Mouse (Mus musculus) embryo, embryonic 9.5 days (tissue): Measurements from ENCODE around the gene Map3k14.
"Not testable (repeated sequence)": the region's sequence is repeated elsewhere in the genome, so short reads cannot be mapped to it uniquely, and the experiment has no call there.

Source experiments
- DNase-seq: peaks from one replicate; pipeline ENCODE4 v3.0.0-alpha.2; 2017; ENCODE audit errors: extremely low spot score

Map3k14 gene

GRCm38 (mm10) chr11:103267346-103268219 is at the start of gene Map3k14:
TSS of gene Map3k14 (minus strand) at chr11:103267472.
- peak; percentile 100 for DNase-seq

DNA sequence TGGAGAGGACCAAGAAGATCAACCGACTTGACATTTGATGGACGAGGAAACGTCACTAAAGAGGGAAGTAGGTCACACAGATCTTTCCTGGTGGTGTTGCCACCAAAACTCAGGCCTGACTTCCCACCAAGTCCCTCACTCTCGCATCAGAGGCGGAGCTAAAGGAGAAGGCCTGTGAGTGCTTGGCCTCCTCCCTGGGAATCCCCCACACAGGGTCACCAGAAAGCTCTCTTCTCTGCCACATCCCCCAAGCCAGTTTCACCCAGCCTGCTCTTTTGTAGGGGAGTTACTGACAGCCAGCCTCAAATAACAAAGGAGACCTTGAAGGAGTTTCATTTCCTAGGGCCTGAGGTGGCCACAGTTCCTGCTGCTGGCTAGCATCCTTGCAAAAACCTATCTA is 48.1 kb upstream of the Map3k14 start:
- no peak for DNase-seq

- no peak for DNase-seq
These were observed 47.6 kb upstream of the Map3k14 start for GRCm38 (mm10) chr11:103314736-103315374.

DNA sequence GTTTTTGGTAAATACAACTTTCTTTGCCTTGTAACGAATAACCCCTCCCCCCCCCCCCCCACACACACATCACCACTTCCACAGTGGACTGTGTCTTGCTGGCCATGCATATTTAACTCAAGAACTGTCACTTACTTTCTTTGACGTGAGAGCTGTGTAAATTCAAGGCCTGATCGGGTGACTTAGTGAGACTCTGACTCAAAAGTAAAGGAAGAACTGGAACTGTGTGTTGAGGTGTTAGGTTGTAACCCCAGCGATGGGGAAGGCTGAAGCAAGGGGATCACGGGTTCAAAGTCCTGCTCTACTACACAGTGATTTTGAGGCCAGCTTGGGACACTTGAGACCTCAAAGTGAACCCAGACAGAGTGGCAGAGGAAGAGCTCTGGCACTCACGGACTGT is 46.3 kb upstream of the Map3k14 start:
- DNase-seq = no peak

GRCm38 (mm10) chr11:103312655-103313255 is 45.5 kb upstream of the Map3k14 start:
- peak; percentile 8 for DNase-seq

- DNase-seq = peak; percentile 56
These were observed 44.8 kb upstream of the Map3k14 start for GRCm38 (mm10) chr11:103311960-103312611.

GRCm38 (mm10) chr11:103309956-103310574 is 42.8 kb upstream of the Map3k14 start:
- DNase-seq = no peak

DNA sequence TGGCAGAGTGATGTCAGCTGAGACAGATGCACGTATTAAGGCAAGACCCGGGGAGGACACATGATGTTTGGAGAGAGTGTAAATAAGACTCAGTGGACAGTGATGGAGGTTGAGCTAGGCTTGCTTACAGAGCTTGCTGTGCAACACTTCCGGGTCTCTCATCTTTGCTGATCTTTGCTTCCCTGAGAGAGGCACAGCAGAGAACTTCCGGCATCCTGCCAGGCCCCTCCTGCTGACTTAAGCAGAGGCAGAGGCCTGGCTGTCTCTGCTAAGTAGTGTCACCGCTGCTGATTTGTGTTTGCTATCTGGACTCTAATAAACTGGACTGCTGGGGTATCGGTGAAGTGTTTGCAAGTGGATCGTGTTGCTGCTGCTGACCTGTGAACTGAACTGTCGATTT is 40.6 kb upstream of the Map3k14 start:
- DNase-seq = no peak

- DNase-seq = no peak
These were observed 37.3 kb upstream of the Map3k14 start for GRCm38 (mm10) chr11:103304525-103304924.

- no peak for DNase-seq
These were observed 27.5 kb upstream of the Map3k14 start for GRCm38 (mm10) chr11:103294772-103295171.

GRCm38 (mm10) chr11:103294066-103294465 is 26.8 kb upstream of the Map3k14 start:
- DNase-seq = no peak

DNA sequence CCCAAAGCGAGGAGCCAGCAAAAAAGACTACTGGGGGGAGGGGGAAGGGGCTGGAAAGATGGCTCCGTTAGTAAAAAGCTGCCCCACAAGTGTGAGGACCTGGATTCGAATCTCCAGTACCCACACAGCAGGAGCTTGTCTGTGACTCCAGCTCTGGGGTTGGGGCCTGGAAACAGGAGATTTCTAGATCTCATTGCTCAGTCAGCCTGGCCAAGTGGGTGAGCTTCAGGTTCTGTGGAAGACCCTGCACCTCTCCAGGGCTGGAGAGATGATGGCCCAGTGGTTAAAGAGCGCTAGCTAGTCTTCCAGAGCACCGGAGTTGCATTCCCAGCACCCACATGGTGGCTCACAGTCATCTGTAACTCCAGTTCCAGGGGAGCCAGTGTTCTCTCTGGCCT is 25.6 kb upstream of the Map3k14 start:
- DNase-seq = no peak

- peak; percentile 34 for DNase-seq
These were observed 25.0 kb upstream of the Map3k14 start for GRCm38 (mm10) chr11:103292152-103292889.

DNA sequence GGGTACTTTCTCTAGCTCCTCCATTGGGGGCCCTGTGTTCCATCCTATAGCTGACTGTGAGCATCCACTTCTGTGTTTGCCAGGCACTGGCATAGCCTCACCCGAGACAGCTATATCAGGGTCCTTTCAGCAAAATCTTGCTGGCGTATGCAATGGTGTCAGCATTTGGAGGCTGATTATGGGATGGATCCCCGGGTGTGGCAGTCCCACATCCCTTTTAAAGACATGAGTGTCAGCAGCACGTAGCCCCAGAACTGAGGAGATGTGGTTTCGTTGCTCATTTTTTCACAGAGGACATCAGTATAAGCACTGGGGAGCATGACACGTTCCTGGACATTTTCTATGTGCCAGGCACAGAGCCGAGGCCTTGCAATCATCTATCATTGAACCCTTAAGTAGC is 23.6 kb upstream of the Map3k14 start:
- DNase-seq = not testable (repeated sequence)

DNA sequence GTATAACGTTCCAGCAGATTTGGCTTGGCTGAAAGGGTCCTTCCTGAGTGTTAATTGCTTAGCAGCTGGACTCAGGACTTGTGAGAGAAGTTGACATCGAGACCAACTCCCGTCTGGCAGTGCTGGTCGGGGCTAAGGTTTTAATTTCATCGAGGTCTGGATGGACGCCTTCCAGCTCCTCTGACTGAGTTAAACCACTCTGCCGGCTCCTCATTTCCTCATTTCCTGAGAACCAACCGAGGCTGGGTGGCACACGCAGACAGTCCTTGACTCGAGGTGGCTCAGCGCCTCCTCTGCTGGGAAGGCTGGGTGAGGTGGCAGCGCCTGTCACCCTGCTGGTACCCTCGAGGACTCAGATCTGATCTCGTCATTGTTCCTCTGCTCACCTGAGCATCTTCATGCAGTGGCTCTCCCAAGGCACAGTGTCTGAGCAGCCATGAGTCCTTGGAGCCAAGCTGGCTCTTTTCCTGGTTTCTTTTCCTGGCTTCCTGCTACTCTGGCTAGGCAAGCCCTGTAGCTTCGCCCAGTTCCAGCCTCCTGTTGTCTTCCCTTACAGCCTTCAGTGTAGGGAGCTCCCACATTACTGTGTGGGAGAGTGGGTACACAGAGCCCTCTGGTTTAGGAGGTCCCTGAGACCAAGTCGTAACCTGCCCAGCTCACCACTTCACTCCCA is 21.2 kb upstream of the Map3k14 start:
- no peak for DNase-seq

DNA sequence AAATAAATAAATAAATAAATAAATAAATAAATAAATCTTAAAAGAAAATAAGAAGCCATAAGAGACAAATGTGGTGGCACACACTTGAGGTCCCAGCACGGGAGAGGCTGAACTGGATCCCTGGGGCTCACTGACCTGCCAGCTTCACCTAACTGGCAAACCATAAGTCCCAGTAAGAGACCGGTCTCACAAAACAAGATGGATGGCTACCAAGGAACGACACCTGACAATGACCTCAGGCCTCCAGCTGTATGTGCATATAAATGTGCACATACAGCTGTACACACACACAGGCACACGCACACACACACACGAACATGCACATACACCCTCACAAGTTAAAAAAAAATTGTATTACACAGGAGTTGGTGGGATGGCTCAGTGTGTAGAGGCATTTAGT is 19.6 kb upstream of the Map3k14 start:
- DNase-seq = no peak

DNA sequence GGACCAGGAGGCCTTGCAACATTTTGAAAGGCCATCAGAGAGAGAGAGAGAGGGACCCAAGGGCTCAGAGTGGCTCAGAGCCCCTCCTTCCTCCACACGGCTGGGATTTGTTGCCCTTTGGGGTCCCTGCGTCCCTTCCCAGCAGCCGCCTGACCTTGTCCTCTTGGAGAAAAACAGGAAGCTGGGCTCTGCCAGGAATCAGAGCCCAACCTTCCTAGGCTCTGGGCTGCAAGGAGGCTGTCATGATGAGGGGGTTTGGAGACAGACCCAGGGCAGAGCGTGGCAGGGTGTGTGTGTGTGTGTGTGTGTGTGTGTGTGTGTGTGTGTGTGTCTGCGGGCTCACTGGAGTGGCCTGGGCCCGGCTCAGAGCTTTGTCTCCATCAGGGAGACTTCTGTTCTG is 18.7 kb upstream of the Map3k14 start:
- DNase-seq = no peak

GRCm38 (mm10) chr11:103285276-103285675 is 18.0 kb upstream of the Map3k14 start:
- DNase-seq = no peak

DNA sequence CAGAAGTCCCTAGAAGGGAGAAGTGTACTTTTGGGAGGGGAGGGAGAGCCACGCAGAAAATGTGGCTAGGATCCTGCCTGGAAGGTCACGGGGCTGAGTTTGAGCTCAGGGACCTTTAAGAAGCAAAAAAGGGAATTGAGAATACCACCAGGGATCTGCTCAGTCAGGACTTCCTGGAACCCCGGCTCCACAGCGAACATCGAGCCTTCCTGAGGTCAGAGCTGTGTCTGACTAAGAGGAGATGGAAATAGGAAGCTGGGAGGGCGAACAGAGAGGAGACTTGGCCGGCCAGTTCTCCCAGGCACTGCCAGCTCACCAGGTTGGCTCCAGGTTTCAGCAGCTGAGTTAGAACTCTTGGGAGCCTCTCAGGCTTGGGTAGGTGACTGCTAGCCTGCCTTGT is 14.5 kb upstream of the Map3k14 start:
- DNase-seq = no peak

DNA sequence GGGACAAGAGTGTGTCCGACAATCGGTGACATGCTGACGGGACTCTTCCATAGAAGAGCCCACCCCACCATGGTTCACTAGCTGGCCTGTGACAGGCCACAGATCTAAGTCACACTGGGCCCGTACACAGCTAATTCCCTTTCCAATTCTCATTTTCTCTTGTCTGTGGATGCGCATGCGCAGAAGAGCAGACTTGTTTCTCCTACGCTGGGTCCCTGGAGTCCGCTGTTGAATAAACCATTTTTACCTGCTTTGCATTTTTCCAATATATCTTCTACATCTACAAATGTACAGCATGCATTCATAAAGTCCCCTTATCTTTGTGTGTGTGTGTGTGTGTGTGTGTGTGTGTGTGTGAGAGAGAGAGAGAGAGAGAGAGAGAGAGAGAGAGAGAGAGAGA is 9.2 kb upstream of the Map3k14 start:
- DNase-seq = no peak

- DNase-seq = no peak
These were observed 5.6 kb upstream of the Map3k14 start for GRCm38 (mm10) chr11:103272888-103273287.
